Comparison of ENCODE assay signal across 11 mouse cellular contexts in the genomic region with DNA sequence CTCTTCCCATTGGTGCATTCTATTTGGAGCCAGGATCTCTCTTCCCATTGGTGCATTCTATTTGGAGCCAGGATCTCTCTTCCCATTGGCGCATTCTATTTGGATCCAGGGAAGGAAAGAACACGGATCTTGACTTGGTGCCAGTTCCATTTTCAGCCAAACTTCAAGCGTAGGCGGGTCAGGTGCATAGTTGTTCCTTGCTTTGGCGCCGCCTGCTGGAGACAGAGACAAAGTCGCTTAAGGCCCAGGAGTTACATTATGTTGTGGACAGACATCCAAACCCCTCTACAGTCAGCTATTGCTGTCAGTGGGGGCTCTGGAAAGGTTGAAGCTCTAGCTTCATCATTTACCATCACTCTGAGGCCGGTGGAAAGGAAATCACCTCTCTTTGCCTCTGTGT. TPM values are rescaled to one million over a fixed set of nuclear protein-coding genes. Genes with fewer than 3 reads are reported as not detected.
DNase-seq lines count a peak whose midpoint lies in the region; ATAC-seq and TF ChIP-seq lines count a peak whose summit lies in the region.
"Had no signal": no experiment of that assay in that cellular context is flagged by ENCODE, and none has a peak within 500 bp of the region (broad histone marks: within the 10 kb centered on the region; RNA-seq: fewer than 3 reads in every experiment).

No protein-coding gene starts in this region.

- no peak overlapping the region for H3K27ac ChIP-seq in kidney, postnatal 0 days
- H3K27ac ChIP-seq: limb, embryonic 12.5 days; neural tube, embryonic 12.5 days had no signal

- ATAC-seq in kidney, postnatal 0 days (replicated peaks; ENCODE audit: low FRiP score, low read depth) = no peak

- no peaks in the 10 kb centered on the region for H3K36me3 ChIP-seq in kidney, postnatal 0 days (ENCODE audit: insufficient read depth, low read length)
- no peaks in the 10 kb centered on the region for H3K36me3 ChIP-seq in E14TG2a.4 (ENCODE audit: insufficient read depth, low read length)
- H3K36me3 ChIP-seq: limb, embryonic 12.5 days; neural tube, embryonic 12.5 days had no signal

- no peak overlapping the region for H3K9ac ChIP-seq in kidney, postnatal 0 days (ENCODE audit: low read depth, low read length)
- H3K9ac ChIP-seq: limb, embryonic 12.5 days; neural tube, embryonic 12.5 days had no signal

- no peaks in the 10 kb centered on the region for H3K9me3 ChIP-seq in kidney, postnatal 0 days (replicated peaks; ENCODE audit: low read length)
- peaks cover 4% of the 10 kb centered on the region; the same call in 1 of the 2 replicates for H3K9me3 ChIP-seq in E14TG2a.4 (ENCODE audit: low read length)
- H3K9me3 ChIP-seq: neural tube, embryonic 12.5 days had no signal

- no peaks in the 10 kb centered on the region for H3K4me1 ChIP-seq in kidney, postnatal 0 days (replicated peaks; ENCODE audit: insufficient read depth, low read length)
- peaks cover 31% of the 10 kb centered on the region for H3K4me1 ChIP-seq in E14TG2a.4 (replicated peaks; ENCODE audit: low read depth, low read length)
- H3K4me1 ChIP-seq: neural tube, embryonic 12.5 days had no signal

- H3K4me3 ChIP-seq in kidney, postnatal 0 days (replicated peaks; ENCODE audit: low read depth, low read length) = no peak overlapping the region
- no peak overlapping the region for H3K4me3 ChIP-seq in E14TG2a.4 (replicated peaks; ENCODE audit: low read length)
- H3K4me3 ChIP-seq: erythroblast, embryonic 14.5 days; limb, embryonic 12.5 days; neural tube, embryonic 12.5 days had no signal

- peak; percentile 44; the same call in 1 of the 2 replicates for TF ChIP-seq CTCF in kidney, postnatal 0 days (IDR thresholded peaks at IDR 0.05; ENCODE audit: low read depth)
- peak; percentile 67 for TF ChIP-seq CTCF in E14TG2a.4 (conservative IDR thresholded peaks at IDR 0.05; ENCODE audit: low read length)
- peak; percentile 26; the same call in 1 of the 2 replicates for TF ChIP-seq CTCF in brain, embryonic 14.5 days (IDR thresholded peaks at IDR 0.05; ENCODE audit: borderline replicate concordance, extremely low read depth, insufficient read depth, insufficient read length)

- no peak for TF ChIP-seq POLR2A in brain, embryonic 14.5 days (IDR thresholded peaks at IDR 0.05; ENCODE audit: borderline replicate concordance, extremely low read depth, insufficient read depth, insufficient read length, poor library complexity, severe bottlenecking)

- WGBS in kidney, postnatal 0 days = 81% methylated on average over 8 of the region's 8 CpGs

- H3K27me3 ChIP-seq in kidney, postnatal 0 days (ENCODE audit: insufficient read depth, low read length) = 0 out of 2 replicates have a peak, but pooled peaks cover 4% of the 10 kb centered on the region
- H3K27me3 ChIP-seq in E14TG2a.4 (ENCODE audit: insufficient read depth, low read length) = peaks cover 14% of the 10 kb centered on the region; the same call in 1 of the 2 replicates
- H3K27me3 ChIP-seq: limb, embryonic 12.5 days; neural tube, embryonic 12.5 days had no signal

- DNase-seq in kidney, postnatal 0 days (ENCODE audit: low spot score) = no peak
- no peak for DNase-seq in kidney, postnatal 14 days
- no peak for DNase-seq in brain, embryonic 14.5 days (ENCODE audit: low read depth)
- peak; percentile 56 for DNase-seq in naive thymus-derived CD4-positive, alpha-beta T cell, adult 2 months (ENCODE audit: low read depth)
- DNase-seq in cerebellum, adult 18-20 months = no peak
- DNase-seq in left cerebral cortex, adult 11 months (ENCODE audit: low spot score) = no peak
- DNase-seq in frontal cortex, adult 2 months (ENCODE audit: extremely low spot score in 1 of 2, low spot score in 1 of 2) = no peak

- H3K4me2 ChIP-seq in kidney, postnatal 0 days (ENCODE audit: low read length) = no peak overlapping the region
- H3K4me2 ChIP-seq: limb, embryonic 12.5 days; neural tube, embryonic 12.5 days had no signal

RNA-seq across cellular contexts. Expression of gene Srp9, which starts 18.8 kb away (rescaled TPM):
- polyA plus RNA-seq in kidney, postnatal 0 days (2015; fragmentation: Nextera tagmentation; extraction: Ambion mirVana) = 206 and 225 TPM in 2 replicates
- 82.8 and 88.5 TPM in 2 replicates for polyA plus RNA-seq in brain, embryonic 14.5 days (2012; rRNA removed)
- 116 and 120 TPM in 2 replicates for polyA plus RNA-seq in frontal cortex, adult 2 months (2012; rRNA removed)

RNA-seq across cellular contexts. Expression of gene Vmn1r1, which starts 21.0 kb away (rescaled TPM):
- polyA plus RNA-seq in kidney, postnatal 0 days (2015; fragmentation: Nextera tagmentation; extraction: Ambion mirVana) = not detected in 2 replicates
- not detected in 2 replicates for polyA plus RNA-seq in brain, embryonic 14.5 days (2012; rRNA removed)
- not detected in 2 replicates for polyA plus RNA-seq in frontal cortex, adult 2 months (2012; rRNA removed)
- polyA plus RNA-seq: erythroblast, embryonic 14.5 days; limb, embryonic 12.5 days; neural tube, embryonic 12.5 days had no signal
